Mouse (Mus musculus): ENCODE measurements at regions not wholly inside any gene's neighbourhood (a gene's known extent, or its start where the extent isn't known, plus 50 kb on each side); places are given as distances from the start of the nearest gene placed in this dataset.

- DNase-seq (ENCODE audit: low read depth, low spot score) = no peak
- Histone ChIP-seq H3K4me1 (ENCODE audit: control insufficient read depth in 1 of 2, insufficient read depth in 2 of 2, low read length in 2 of 2) (no peaks in the 10 kb centered on the region), H3K27me3 (ENCODE audit: control insufficient read depth in 1 of 2, insufficient read depth in 2 of 2, low read length in 2 of 2) (no peaks in the 10 kb centered on the region), H3K9me3 (replicated peaks; ENCODE audit: insufficient read depth, low read length) (no peaks in the 10 kb centered on the region), H3K27ac (ENCODE audit: control insufficient read depth, low read depth, low read length) (no peak overlapping the region), H3K79me2 (ENCODE audit: control insufficient read depth, insufficient read depth, low read length, poor library complexity) (no peaks in the 10 kb centered on the region), H3K9ac (ENCODE audit: control insufficient read depth, low read depth, low read length, poor library complexity, severe bottlenecking) (no peak overlapping the region), H3K4me3 (ENCODE audit: control insufficient read depth in 1 of 2, insufficient read depth in 1 of 2, low read depth in 2 of 2, low read length in 2 of 2) (no peak overlapping the region), H3K36me3 (ENCODE audit: control insufficient read depth in 1 of 2, insufficient read depth in 2 of 2, low read length in 2 of 2) (no peaks in the 10 kb centered on the region)
- TF ChIP-seq UBTF (IDR thresholded peaks at IDR 0.05; ENCODE audit: borderline replicate concordance, insufficient read depth, low read depth, low read length) (no peak), MYC (IDR thresholded peaks at IDR 0.05; ENCODE audit: low read depth, low read length) (no peak), USF2 (IDR thresholded peaks at IDR 0.05; ENCODE audit: borderline replicate concordance in 1 of 2, insufficient read depth in 1 of 2, low read depth in 1 of 2, low read length in 2 of 2) (no peak), RAD21 (IDR thresholded peaks at IDR 0.05; ENCODE audit: low read depth, low read length) (no peak), GABPA (IDR thresholded peaks at IDR 0.05; ENCODE audit: low read depth, low read length) (no peak), JUND (IDR thresholded peaks at IDR 0.05; ENCODE audit: low read depth, low read length) (no peak), SMC3 (IDR thresholded peaks at IDR 0.05; ENCODE audit: low read depth, low read length) (no peak), MAZ (IDR thresholded peaks at IDR 0.05; ENCODE audit: low read depth, low read length) (no peak), ZMIZ1 (IDR thresholded peaks at IDR 0.05; ENCODE audit: low read depth, low read length) (no peak), ZC3H11A (IDR thresholded peaks at IDR 0.05; ENCODE audit: low read depth, low read length) (no peak), ETS1 (IDR thresholded peaks at IDR 0.05; ENCODE audit: low read depth, low read length) (no peak), USF1 (IDR thresholded peaks at IDR 0.05; ENCODE audit: low read depth, low read length) (no peak), ZKSCAN1 (IDR thresholded peaks at IDR 0.05; ENCODE audit: low read depth, low read length) (no peak), ELF1 (IDR thresholded peaks at IDR 0.05; ENCODE audit: low read depth, low read length) (no peak), CTCF (IDR thresholded peaks at IDR 0.05 in 2 of 3, conservative IDR thresholded peaks at IDR 0.05 in 1 of 3; ENCODE audit: control insufficient read depth in 1 of 3, insufficient read depth in 1 of 3, low read depth in 2 of 3, low read length in 3 of 3, poor library complexity in 1 of 3, severe bottlenecking in 1 of 3) (no peak), MAX (IDR thresholded peaks at IDR 0.05; ENCODE audit: low read length) (no peak), POLR2A (IDR thresholded peaks at IDR 0.05; ENCODE audit: control insufficient read depth in 1 of 2, insufficient read depth in 1 of 2, low read depth in 1 of 2, low read length in 2 of 2, poor library complexity in 1 of 2) (no peak), POLR2AphosphoS5 (IDR thresholded peaks at IDR 0.05; ENCODE audit: borderline replicate concordance, low read depth, low read length) (no peak)
These were observed 153.1 kb upstream of the Kcnj16 start for GRCm38 (mm10) chr11:110814732-110815131.

DNA sequence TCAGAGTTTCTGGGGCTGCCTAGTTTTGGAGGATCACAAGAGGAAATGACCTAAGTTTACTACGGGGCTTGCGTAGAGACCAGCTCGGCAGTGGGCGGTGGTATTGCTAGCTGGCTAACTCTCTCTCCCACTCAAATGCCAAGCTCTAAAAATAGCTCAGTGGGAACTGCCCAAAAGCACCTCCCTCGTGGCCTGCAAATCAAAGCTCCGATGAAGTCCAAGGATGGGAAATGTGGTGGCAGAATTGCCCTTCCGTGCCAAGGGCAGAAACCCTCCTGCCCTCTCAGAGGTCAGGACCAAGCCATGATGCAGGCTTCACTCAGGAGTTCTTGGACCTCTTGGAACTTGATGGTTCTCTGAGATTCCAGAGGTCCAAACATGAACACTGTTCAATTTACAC, 152.6 kb upstream of the Kcnj16 start:
- Histone ChIP-seq H3K27ac (ENCODE audit: control insufficient read depth, low read depth, low read length) (no peak overlapping the region), H3K4me1 (ENCODE audit: control insufficient read depth in 1 of 2, insufficient read depth in 2 of 2, low read length in 2 of 2) (no peaks in the 10 kb centered on the region), H3K27me3 (ENCODE audit: control insufficient read depth in 1 of 2, insufficient read depth in 2 of 2, low read length in 2 of 2) (no peaks in the 10 kb centered on the region), H3K4me3 (ENCODE audit: control insufficient read depth in 1 of 2, insufficient read depth in 1 of 2, low read depth in 2 of 2, low read length in 2 of 2) (no peak overlapping the region), H3K79me2 (ENCODE audit: control insufficient read depth, insufficient read depth, low read length, poor library complexity) (no peaks in the 10 kb centered on the region), H3K36me3 (ENCODE audit: control insufficient read depth in 1 of 2, insufficient read depth in 2 of 2, low read length in 2 of 2) (no peaks in the 10 kb centered on the region), H3K9ac (ENCODE audit: control insufficient read depth, low read depth, low read length, poor library complexity, severe bottlenecking) (no peak overlapping the region), H3K9me3 (replicated peaks; ENCODE audit: insufficient read depth, low read length) (no peaks in the 10 kb centered on the region)
- no peak for DNase-seq (ENCODE audit: low read depth, low spot score)
- TF ChIP-seq ZMIZ1 (IDR thresholded peaks at IDR 0.05; ENCODE audit: low read depth, low read length) (no peak), USF1 (IDR thresholded peaks at IDR 0.05; ENCODE audit: low read depth, low read length) (no peak), NRF1 (IDR thresholded peaks at IDR 0.05; ENCODE audit: insufficient read depth, low read depth, low read length, poor library complexity, severe bottlenecking) (no peak), SMC3 (IDR thresholded peaks at IDR 0.05; ENCODE audit: low read depth, low read length) (no peak), MAX (IDR thresholded peaks at IDR 0.05; ENCODE audit: low read length) (no peak), POLR2AphosphoS2 (IDR thresholded peaks at IDR 0.05; ENCODE audit: low read length) (no peak), TCF12 (IDR thresholded peaks at IDR 0.05; ENCODE audit: low read depth, low read length) (no peak), BHLHE40 (IDR thresholded peaks at IDR 0.05; ENCODE audit: borderline replicate concordance, low read depth, low read length) (no peak), MYC (IDR thresholded peaks at IDR 0.05; ENCODE audit: low read depth, low read length) (no peak), JUND (IDR thresholded peaks at IDR 0.05; ENCODE audit: low read depth, low read length) (no peak)
